Mouse (Mus musculus) lung, postnatal 36 days (tissue): ENCODE results near the gene Epm2a.
A peak's percentile ranks its signal among the peaks of the same experiment; 100 is the strongest.

Source experiments
- DNase-seq: peaks from one replicate; pipeline ENCODE4 v3.0.0; 2022; ENCODE audit warnings: mixed read lengths

Epm2a gene

DNA sequence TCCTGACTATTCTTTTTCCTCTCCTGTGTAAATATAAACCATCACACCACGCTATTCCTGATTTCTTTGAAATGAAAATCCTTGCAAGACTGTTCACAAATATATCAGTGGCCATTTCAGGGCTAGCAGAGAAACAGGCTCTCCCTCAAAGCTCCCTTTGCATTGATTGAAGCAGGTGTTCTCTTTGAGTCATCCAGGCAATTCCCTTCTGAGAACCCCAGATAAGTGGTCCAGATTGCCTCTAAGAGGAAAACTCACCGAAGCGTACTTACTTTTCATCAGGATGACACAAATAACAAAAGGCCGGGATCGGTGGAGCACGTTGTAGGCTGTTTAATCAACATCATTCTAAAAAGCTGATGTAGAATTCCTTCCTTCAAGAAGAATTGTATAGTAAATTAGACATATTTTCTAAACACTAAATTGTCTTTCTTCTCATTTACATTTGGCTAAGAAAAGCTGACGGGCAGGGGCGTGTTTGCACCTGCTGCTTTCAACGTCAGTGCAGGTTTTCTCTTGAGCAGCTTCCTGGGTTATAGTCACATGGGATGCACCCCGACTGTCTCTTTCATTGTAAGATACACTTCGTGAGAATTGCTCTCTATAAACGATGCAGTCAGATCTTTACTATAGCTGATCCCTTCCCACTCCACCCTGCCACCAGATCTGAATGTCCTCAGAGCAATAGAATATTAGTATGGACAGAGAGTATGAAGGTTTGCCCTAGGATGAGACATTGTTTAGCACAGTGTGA lies 86.0 kb downstream of the Epm2a start:
- no peak for DNase-seq

DNA sequence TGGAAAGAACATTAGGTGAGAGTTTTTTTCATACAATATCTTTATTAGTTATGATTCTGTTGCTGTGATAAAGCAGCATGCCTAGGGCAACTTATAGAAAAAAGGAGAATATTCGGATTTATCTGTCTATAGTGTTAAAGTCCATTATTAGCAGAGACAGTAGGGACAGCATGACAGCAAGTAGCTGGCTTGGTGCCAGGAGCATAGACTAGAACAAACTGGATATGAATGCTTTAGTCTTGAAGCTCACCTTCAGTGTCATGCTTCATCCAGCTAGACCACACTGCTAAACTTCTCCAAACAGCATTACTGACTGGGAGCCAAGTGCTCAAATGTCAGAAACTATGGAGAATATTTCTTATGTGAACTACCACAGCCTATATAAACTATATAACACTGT lies 93.8 kb downstream of the Epm2a start:
- no peak for DNase-seq

DNA sequence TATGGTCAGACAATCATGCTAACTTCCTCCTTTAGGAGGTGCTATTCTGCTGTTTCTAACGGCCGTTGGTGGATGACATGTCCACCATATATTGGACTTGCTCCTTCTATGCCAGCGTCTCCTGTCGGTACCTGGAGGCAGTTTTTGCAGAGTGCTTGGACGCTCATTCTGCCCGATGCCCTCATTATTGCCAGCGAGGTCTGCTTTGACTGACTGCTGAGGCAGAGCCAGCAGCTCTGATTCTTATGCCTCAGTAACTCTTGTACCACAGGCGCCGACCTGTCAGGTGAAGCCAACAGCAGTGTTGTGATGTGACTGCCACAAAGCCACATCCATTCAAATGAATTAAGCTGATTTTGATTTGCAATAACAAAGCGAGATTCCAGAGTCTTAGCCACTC lies 95.3 kb downstream of the Epm2a start:
- DNase-seq = no peak

DNA sequence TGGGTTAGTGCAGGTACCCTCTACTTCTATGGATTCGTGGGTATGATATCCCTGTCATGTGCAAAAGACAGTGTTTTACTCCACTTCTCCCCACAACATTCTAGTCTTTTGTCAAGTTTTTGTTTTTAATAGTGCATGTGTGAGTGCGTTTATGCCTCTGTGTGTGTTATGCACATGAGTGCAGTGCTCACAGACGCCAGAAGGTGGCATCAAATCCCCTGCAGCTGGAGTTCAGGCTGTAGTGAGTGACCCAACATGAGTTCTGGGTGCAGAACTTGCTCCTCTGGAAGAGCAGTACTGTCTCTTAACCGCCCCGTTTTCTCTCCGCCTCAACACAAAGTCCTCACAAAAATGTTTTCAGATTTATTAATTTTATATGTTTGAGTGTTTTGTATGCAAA lies 96.1 kb downstream of the Epm2a start:
- DNase-seq = no peak

DNA sequence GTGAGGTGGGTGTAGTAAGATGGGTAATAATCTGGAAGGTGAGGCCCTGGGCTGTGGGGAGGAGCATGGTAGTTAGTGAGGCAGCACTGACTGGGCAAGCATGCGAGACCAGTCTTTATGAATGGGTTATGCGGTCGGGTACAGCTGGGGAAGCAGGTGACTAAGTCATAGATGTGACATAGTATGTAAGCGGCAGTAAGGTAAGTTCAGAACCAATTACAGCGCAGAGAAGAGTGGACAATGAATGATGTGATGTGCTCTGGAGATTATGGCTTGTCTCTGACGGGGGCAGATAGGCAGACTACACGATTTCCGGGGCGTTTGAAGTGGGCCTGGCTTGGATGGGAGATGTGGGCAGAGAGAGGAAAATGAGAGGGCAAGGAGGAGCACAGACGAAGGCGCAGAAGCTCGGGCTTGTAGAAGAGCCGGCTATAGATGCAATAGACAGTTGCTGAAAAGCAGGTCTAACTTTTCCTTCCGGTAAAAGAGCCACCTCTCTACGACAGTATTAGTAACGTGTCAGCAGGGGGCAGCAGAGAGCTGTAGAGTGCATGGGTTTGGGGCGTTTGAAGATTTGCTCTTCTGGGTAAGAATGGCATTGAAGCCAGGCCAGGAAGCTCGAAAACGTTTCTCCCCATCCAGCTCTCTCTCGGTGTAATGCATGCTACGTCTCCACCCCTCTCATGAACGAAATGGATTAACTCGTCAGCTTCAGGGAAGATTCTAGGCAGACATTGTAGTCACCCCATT lies 106.5 kb downstream of the Epm2a start:
- peak; percentile 77 for DNase-seq

DNA sequence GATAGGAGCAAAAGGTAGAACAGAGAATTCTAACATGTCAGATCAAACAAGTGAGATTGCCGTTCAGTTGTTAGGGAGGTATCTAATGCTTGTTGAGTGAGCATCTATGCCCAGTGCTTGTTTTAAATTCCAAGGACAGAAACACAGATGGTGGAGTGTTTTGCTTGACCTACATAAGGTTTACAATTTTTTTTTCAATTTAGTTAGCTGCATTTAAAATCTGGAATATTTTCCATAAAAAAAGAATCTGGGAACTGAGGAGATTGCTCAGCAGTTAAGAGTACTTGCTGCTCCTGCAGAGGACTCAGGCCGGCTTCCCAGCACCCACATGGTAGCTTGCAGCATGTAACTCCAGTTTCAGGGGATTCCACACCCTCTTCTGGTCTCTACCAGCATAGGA lies 109.3 kb downstream of the Epm2a start:
- DNase-seq = no peak

DNA sequence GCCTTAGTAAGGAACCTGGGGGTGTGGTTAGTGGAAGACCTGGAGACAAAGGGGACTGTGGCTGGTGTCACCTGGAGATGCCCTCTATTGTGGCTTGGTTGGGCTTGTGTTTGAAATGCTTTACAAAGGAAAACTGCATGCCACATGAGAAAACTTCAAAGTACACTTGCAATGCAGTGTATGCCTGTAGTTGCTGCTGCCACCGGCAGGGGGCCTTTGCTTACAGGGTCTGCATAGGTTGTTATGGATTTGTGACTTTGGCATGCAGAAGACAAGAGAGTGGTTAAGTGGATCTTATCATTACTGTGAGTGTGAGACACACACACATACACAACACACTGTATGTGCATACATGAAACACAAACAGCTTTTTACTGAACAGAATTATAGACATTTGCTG lies 114.2 kb downstream of the Epm2a start:
- DNase-seq = no peak

DNA sequence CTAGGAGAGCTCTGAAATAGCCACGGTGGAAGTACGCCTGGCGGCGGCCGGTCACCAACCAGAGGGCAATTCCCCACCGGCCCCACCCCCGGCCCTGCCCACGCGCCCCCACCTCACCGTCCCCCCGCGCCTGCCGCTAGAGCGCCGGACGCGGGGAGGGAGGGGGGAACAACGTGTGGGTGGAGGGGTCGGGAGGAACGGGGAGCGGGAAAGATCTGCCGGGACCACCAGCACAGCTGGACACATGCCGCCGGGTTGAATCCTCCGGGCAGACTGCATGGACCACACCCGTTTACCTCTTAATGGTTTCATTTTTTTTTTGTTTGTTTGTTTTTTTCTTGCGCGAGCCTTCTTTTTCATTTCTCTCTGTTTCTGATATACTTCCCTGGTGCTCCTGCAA lies 148.8 kb downstream of the Epm2a start:
- peak; percentile 2 for DNase-seq
